Mouse (Mus musculus) mesoderm, embryonic 11.5 days (tissue): ENCODE data around the gene Cdk14.
A peak's percentile ranks its signal among the peaks of the same experiment; 100 is the strongest.

ENCODE experiments used
- DNase-seq: peaks from one replicate; pipeline ENCODE4 v3.0.0-alpha.2; 2012; ENCODE audit warnings: low read depth, low spot score

Cdk14 gene

GRCm38 (mm10) chr5:5314270-5314669 lies 105.8 kb downstream of the Cdk14 start:
- no peak for DNase-seq

GRCm38 (mm10) chr5:5313195-5313760 lies 106.8 kb downstream of the Cdk14 start:
- DNase-seq: no peak

- DNase-seq: no peak
These were observed 114.8 kb downstream of the Cdk14 start for GRCm38 (mm10) chr5:5305286-5305685.

GRCm38 (mm10) chr5:5303102-5303670 lies 116.9 kb downstream of the Cdk14 start:
- DNase-seq: no peak

- no peak for DNase-seq
These were observed 118.5 kb downstream of the Cdk14 start for GRCm38 (mm10) chr5:5301571-5302079.

- no peak for DNase-seq
These were observed 119.1 kb downstream of the Cdk14 start for GRCm38 (mm10) chr5:5300998-5301397.

GRCm38 (mm10) chr5:5300290-5300689 lies 119.8 kb downstream of the Cdk14 start:
- no peak for DNase-seq

- DNase-seq: no peak
These were observed 122.9 kb downstream of the Cdk14 start for GRCm38 (mm10) chr5:5297222-5297621.

- no peak for DNase-seq
These were observed 123.3 kb downstream of the Cdk14 start for GRCm38 (mm10) chr5:5296773-5297172.

GRCm38 (mm10) chr5:5292830-5293542 lies 127.1 kb downstream of the Cdk14 start:
- DNase-seq: no peak

- peak; percentile 14 for DNase-seq
These were observed 128.7 kb downstream of the Cdk14 start for GRCm38 (mm10) chr5:5291321-5291991.

- no peak for DNase-seq
These were observed 129.4 kb downstream of the Cdk14 start for GRCm38 (mm10) chr5:5290714-5291113.

- DNase-seq: no peak
These were observed 134.2 kb downstream of the Cdk14 start for GRCm38 (mm10) chr5:5285876-5286275.

- DNase-seq: no peak
These were observed 135.6 kb downstream of the Cdk14 start for GRCm38 (mm10) chr5:5284531-5284930.

GRCm38 (mm10) chr5:5283756-5284430 lies 136.2 kb downstream of the Cdk14 start:
- DNase-seq: no peak

- no peak for DNase-seq
These were observed 137.7 kb downstream of the Cdk14 start for GRCm38 (mm10) chr5:5282425-5282824.

- no peak for DNase-seq
These were observed 144.8 kb downstream of the Cdk14 start for GRCm38 (mm10) chr5:5275321-5275720.

GRCm38 (mm10) chr5:5274318-5274717 lies 145.8 kb downstream of the Cdk14 start:
- DNase-seq: no peak

GRCm38 (mm10) chr5:5266787-5267126 lies 153.4 kb downstream of the Cdk14 start:
- no peak for DNase-seq

GRCm38 (mm10) chr5:5265861-5266786 lies 154.0 kb downstream of the Cdk14 start:
- peak; percentile 56 for DNase-seq

GRCm38 (mm10) chr5:5265401-5265841 lies 154.7 kb downstream of the Cdk14 start:
- DNase-seq: no peak
